Mouse (Mus musculus): ENCODE results near the gene Tmc2.

GRCm38 (mm10) chr2:130157231-130158087 lies 37.5 kb upstream of the Tmc2 start:
- TF ChIP-seq CTCF (IDR thresholded peaks at IDR 0.05; ENCODE audit: low read depth) (no peak), EP300 (IDR thresholded peaks at IDR 0.05; ENCODE audit: low read depth) (no peak)

Data from liver, postnatal 0 days (tissue).